Mouse (Mus musculus): ENCODE measurements at regions not wholly inside any gene's neighbourhood (a gene's known extent, or its start where the extent isn't known, plus 50 kb on each side); places are given as distances from the start of the nearest gene placed in this dataset.
"Not testable (repeated sequence)": the region's sequence is repeated elsewhere in the genome, so short reads cannot be mapped to it uniquely, and the experiment has no call there.

DNA sequence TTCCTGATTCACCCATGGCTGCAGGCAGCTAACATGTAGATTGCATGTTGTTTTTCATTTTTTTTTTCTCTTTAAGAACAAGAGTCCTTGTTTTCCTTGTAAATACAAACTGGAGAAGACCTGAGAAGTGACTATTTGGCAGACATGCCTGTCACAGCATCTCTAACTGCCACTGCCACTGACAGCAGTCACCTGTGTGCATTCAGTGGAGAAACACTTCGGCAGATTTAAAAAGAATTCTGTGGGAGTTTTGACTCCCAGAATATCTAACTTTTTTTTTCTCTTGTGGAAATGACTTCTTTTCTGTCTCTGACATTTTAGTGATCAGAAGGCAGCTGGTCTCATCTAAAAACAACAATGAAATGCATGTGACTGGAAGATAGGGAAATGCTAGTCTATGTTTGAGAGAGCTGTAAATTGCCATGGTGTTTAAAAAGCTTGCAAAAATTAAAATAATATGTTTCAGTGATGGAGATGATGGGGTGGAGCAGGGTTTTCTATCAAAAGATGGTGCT lies 526.0 kb upstream of the Agtr1b start:
- DNase-seq, result peak; percentile 23

- no peak for DNase-seq
Observed at GRCm38 (mm10) chr3:20864241-20864640, 497.3 kb upstream of the Agtr1b start.

DNA sequence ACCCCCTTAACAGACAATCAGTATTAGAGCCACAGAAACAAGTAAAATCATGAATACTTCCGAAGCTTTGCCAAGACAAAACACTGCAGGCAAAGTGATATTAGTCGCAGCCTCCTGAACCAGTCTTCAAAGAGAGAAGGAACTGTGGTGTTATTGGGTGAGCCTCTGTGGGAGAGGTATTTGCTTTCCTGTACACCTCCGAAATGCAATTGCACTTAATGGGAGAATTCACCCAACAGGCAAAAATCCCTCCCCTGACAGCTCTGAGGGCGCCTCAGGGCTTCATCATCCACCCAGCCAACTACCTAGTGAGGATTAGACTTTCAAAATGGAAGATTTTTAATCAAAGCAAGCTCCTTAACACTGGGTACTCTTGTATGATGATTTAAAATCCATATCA lies 464.1 kb upstream of the Agtr1b start:
- DNase-seq, result no peak

- DNase-seq, result no peak
Observed at GRCm38 (mm10) chr3:20829391-20829790, 462.4 kb upstream of the Agtr1b start.

DNA sequence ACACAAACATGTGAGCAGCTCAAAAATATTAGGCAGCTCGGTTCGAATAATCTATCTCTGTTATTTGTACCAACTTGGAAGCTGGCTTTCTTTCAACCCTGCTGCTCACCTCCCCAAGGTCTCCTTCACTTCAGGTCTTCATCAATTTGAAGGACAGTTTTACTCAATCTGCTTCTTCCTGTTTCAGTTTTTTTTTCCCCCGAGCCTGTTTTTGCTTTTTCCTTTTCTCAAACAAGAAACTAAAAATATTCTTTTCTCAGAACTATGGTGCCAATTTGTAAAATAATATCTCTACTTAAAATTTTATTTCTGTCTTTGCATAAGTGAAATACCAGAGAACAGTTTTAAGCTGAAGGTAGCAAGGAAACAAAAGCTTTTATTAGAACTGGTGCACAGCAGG lies 461.8 kb upstream of the Agtr1b start:
- no peak for DNase-seq

DNA sequence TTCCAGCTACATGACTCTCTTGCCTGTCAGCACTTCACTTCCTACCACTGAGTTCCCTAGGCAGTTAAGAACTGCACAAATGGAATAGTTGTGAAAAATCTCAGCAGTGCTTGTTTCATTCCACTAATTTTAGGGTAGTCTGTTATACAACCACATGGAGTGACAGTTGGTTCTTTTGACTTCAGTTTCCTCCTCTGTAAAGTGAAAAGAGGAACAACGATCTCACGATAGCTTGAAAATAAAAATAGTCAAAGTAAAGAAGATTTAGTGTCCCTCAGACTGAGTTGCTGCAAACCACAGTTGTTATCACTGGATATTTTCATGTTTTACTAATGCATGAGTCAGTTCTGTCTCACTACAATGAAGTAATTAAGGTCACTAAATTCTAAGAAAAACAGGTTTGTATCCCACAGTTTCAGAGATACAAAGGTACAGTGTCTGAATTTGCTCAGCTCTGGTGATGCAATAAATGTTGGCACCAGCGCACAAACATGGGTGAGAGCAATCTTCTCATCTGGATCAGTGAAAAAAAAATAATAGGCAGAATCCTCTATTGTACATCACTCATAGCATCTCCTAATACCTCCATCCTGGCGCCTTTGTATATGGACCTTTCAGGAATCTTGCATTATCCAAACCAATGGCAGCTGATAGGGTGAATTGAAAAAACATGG lies 458.8 kb upstream of the Agtr1b start:
- no peak for DNase-seq

DNA sequence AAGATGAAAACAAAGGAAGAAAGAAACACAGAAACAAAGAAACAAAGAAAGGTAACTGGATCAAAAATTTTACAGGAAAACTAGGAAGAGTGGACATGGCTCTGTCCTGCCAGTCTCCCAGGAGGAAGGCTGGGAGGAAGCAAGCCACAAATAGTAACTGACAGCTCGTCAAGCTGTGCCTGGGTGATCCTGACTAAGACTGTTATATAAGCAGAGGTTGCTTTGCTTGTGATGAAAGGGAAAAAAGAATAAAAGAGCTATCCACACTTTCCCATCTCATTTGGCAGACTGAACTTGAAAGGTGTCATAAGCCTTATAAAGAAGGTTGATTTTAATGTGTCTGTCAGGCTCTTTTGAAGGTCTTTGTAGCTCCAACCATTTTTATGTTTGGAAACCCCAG lies 455.2 kb upstream of the Agtr1b start:
- DNase-seq, result peak; percentile 80

DNA sequence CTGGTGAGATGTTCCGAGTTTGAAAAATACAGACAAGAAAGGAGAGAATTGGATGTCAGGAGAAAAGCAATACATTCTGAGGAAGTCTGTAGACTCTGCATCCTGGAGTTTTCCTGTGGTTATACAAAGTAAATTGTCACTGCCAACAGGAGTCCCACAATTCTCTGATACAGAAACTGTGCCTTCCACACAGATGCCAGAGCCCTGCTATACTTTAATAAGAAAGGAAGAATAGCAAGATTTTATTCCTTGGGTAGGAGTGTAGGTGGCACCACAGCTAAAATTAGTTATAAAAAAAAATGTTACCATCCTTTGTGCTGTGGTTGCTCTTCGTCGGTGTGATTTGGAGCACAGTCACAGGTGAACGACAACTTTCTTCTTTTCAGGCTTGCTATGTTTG lies 454.7 kb upstream of the Agtr1b start:
- DNase-seq, result peak; percentile 47

DNA sequence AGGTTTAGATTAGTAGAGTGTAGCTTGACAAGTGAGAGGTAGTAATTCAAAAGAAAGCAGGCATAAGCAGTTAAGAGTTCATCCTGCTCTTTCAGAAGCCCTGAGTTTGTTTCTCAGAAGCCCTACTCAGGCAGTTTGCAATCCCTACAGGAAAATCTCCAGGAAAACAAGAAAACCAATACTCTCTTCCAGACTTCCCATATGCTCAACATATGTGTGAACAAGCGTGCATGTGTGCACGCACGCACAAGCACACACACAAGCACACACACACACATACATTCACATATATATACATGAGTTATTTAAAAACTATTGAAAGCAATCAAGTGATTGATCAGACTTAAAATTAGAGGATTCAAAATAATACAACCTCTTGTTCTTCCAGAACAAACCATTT lies 453.1 kb upstream of the Agtr1b start:
- no peak for DNase-seq

GRCm38 (mm10) chr3:20819586-20819985 lies 452.6 kb upstream of the Agtr1b start:
- DNase-seq, result no peak

DNA sequence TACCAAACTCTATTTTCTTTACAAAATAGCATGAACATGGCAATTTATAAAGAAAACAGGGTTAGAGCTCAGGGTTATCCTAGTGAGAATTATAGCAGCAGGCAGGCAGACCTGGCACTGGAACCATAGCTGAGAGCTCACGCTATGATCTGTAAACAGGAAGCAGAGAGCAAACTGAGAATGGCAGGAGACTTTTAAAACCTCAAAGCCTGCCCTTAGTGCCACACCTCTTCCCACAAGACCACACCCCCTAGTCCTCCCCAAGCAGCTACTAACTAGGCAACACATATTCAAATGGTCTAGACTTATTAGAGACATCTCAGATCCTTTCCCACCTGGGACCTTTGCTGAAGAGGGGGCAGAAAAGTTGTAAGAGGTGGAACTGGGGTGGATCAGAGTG lies 449.6 kb upstream of the Agtr1b start:
- no peak for DNase-seq

DNA sequence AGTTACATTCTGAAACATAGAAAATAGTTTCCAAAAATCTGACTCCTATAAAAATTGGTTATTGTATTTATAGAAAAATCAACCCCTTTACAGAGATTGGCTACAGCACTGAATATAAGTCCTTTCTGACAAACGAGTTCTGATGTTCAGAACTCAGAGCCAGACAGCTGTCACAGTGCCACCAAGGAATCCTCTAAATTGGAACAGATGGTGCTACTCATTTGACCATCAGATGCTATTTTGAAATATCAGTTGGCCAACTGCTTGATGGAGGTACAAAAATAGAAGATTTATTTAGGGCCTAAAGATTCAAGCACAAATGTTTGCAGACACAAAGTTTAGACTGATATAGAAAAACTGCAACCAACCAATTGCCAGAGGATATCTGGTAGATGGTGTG lies 427.3 kb upstream of the Agtr1b start:
- DNase-seq, result peak; percentile 12

DNA sequence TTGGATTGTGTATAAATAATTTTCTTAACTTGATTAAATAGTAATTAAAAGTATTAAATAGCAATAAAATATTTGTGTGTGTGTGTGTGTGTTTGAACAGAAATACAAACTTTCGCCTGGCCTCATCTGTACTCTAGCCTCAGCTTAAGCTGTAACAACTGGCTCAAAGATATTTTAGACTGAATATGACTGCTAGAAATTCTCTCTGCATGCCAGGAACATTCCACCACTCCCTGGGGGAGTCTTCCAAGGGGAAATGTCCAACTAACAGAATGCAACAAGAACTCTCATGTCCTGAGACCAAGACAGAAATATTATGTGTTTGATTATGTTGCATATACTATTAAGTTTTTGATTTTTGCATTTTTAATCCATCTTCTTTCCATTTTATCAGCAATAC lies 425.5 kb upstream of the Agtr1b start:
- no peak for DNase-seq

DNA sequence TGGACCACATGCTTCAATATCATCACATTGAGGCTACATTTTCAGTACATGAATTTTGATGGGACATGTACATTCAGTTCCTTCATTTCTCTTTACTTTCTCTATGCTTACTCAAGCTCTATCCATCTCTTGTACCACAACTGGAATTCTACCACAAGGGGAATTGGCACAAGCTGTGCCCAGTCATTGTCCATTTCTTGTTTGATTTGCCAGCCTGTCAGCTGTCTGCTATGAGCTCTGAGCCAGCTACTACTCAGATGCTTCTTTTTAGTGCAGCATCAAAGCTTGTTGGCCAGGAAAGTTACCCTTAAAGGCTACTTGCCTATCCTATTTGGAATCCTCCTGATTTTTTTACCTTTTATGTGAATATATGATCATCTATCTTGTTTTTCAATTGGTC lies 410.9 kb upstream of the Agtr1b start:
- DNase-seq, result no peak

- no peak for DNase-seq
Observed at GRCm38 (mm10) chr3:20776964-20777304, 410.0 kb upstream of the Agtr1b start.

DNA sequence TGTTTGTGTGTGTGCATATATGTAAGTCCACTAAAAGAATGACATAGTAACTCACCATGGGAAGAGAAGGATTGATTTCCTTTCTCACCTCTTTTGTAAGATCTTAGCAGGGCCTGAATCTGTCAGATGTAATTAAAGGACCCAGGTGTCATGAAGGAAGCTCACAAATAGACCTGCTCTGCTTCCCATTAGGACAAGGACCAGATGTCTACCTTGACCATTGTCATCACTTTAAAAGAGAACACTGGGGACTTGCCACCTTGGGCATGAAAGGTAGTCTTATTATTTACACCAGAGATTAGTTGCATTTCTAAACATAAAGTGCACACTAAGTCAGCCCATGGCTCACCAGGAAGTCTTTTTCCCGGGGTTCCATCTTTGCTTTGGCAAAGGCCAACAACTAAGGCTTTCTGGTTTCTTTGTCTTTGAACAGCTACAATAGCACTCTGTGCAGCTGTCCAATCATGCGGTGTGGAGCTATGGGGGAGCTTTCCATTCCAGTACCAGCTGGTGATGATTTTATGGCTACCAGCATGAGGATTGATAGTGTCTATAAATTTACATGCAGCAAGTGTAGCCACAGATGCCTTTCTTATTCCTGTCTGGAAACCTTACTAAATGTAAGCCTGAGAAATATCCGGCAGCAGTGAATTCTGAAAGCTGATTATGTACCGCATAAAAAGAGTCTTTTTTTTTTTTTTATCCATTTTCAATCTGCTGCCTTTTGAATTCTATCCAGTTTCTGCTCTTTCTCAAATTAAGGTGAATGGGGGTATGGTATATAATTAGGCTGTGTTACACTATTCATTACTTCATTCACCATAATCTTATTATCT lies 409.4 kb upstream of the Agtr1b start:
- DNase-seq, result peak; percentile 50

DNA sequence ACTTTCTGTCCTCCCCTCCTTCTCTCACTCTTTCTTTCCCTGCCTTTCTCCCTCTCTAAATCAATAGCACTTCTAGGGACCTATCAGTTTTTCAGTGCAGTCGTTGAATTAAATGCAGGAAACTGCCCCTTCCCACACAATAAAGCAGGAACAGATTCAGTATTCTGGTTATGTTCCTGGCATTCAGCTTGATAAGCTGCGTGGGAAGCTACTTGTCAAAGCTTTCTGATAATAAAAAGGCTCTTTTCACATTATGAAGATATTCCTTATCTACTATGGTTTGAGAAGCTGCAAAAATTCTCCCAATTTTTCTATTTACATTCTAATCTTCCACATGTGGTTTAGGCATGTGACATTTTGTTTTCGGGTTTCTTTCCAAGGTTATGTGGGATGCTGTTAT lies 367.3 kb upstream of the Agtr1b start:
- DNase-seq, result peak; percentile 30

DNA sequence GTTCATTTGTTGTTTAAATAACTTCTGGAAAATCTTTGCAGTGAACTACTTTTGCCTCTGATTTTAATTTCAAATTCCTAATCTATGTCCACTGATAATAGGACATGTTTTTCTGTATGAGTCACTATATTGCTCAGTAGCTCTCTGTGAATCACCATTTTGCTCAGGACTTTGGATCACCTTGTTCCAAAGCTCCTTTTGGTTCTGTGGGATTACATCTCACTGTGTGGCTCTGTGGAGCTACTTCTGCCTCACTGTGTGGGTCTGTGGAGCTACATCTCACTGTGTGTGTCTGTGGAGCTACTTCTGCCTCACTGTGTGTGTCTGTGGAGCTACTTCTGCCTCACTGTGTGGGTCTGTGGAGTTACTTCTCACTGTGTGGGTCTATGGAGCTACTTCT lies 365.0 kb upstream of the Agtr1b start:
- no peak for DNase-seq

DNA sequence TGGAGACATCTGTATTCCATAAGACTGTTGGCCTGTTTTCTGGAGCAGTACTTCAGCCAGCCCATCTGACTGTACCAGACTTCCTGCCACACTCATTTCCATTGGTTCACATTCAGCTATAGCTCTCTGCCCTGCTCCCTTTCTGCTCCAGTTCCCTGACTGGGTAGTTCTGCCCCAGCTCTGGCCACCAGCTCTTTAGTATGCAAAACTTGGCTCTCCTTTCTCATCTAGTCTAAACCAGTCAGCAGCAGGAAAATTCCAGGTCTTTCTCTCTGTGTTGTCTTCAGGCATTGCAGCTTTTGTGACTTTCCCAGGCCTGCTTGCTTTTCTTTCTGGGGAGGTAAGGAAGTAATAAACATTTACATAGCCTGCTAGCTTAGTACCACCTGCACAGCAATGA lies 363.5 kb upstream of the Agtr1b start:
- DNase-seq, result no peak

DNA sequence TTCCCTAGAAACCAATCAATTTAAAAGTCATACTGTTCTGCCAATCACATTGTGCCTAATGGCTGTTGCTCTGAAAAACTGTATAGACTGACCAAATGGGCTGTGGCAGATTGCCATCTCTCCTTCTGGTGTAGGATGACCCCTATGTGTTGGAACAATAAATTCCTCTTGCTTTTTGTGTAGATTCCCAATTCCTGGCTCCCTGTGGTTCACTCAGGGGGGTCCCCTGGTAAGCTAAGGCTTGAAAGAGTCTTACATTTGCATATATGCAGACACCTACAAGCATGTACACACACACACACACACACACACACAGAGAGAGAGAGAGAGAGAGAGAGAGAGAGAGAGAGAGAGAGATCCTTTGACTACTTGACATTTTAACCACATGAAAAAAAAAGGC lies 362.8 kb upstream of the Agtr1b start:
- DNase-seq, result not testable (repeated sequence)

- no peak for DNase-seq
Observed at GRCm38 (mm10) chr3:20714671-20715070, 347.7 kb upstream of the Agtr1b start.

- DNase-seq, result no peak
Observed at GRCm38 (mm10) chr3:20709661-20710060, 342.7 kb upstream of the Agtr1b start.

GRCm38 (mm10) chr3:20695322-20695859 lies 328.4 kb upstream of the Agtr1b start:
- peak; percentile 87 for DNase-seq

- no peak for DNase-seq
Observed at GRCm38 (mm10) chr3:20680944-20681494, 314.0 kb upstream of the Agtr1b start.
